12 mouse cellular contexts compared by ENCODE assay signal in genomic region chr14:77933243-77933642, GRCm38 (mm10). TPM values are rescaled to one million over a fixed set of nuclear protein-coding genes. Genes with fewer than 3 reads are reported as not detected.
DNase-seq lines count a peak whose midpoint lies in the region; ATAC-seq lines count a peak whose summit lies in the region.
"Had no signal": no experiment of that assay in that cellular context is flagged by ENCODE, and none has a peak within 500 bp of the region (broad histone marks: within the 10 kb centered on the region; RNA-seq: fewer than 3 reads in every experiment).

No protein-coding gene starts in this region.

- H3K4me1 ChIP-seq in embryonic facial prominence, embryonic 14.5 days (ENCODE audit: control insufficient read depth, insufficient read depth, low read length): 0 out of 2 replicates have a peak, but pooled peaks cover 6% of the 10 kb centered on the region
- peaks cover 9% of the 10 kb centered on the region for H3K4me1 ChIP-seq in embryonic facial prominence, embryonic 10.5 days

- peak; percentile 33; the same call in 1 of the 2 replicates for ATAC-seq in embryonic facial prominence, embryonic 14.5 days (ENCODE audit: low read depth)
- ATAC-seq in megakaryocyte-erythroid progenitor cell, adult 5-6 weeks (replicated peaks; ENCODE audit: low FRiP score, low TSS enrichment, poor library complexity, severe bottlenecking): no peak

- no peak overlapping the region for H3K9ac ChIP-seq in embryonic facial prominence, embryonic 14.5 days (ENCODE audit: low read depth, low read length)
- H3K9ac ChIP-seq: embryonic facial prominence, embryonic 15.5 days; liver, embryonic 13.5 days had no signal

- 66% methylated on average over 5 of the region's 5 CpGs for WGBS in embryonic facial prominence, embryonic 14.5 days
- 91% methylated on average over 5 of the region's 5 CpGs for WGBS in embryonic facial prominence, embryonic 10.5 days

- DNase-seq in embryonic facial prominence, embryonic 14.5 days (ENCODE audit: low spot score): peak; percentile 80
- no peak for DNase-seq in embryonic facial prominence, embryonic 10.5 days (ENCODE audit: low spot score)
- peak; percentile 27 for DNase-seq in 416B (ENCODE audit: low read depth)
- DNase-seq in kidney, adult 8-10 months: peak; percentile 58 to 67
- peak; percentile 44 for DNase-seq in lung, postnatal 10 days
- DNase-seq in spleen, postnatal 14 days (ENCODE audit: low spot score in 2 of 2): no peak
- DNase-seq in neural tube, embryonic 10.5 days (ENCODE audit: extremely low spot score, low spot score): no peak
- DNase-seq: cerebellum, adult 8-10 months; liver, embryonic 13.5 days; midbrain, embryonic 14.5 days had no signal

- no peaks in the 10 kb centered on the region for H3K27me3 ChIP-seq in embryonic facial prominence, embryonic 14.5 days (replicated peaks; ENCODE audit: control insufficient read depth, insufficient read depth, low read length)
- no peaks in the 10 kb centered on the region for H3K27me3 ChIP-seq in embryonic facial prominence, embryonic 10.5 days (replicated peaks; ENCODE audit: low read depth, poor library complexity, severe bottlenecking)
- H3K27me3 ChIP-seq: embryonic facial prominence, embryonic 15.5 days; liver, embryonic 13.5 days had no signal

- no peaks in the 10 kb centered on the region for H3K9me3 ChIP-seq in embryonic facial prominence, embryonic 14.5 days (ENCODE audit: control insufficient read depth, low read length)
- no peaks in the 10 kb centered on the region for H3K9me3 ChIP-seq in embryonic facial prominence, embryonic 10.5 days
- H3K9me3 ChIP-seq: embryonic facial prominence, embryonic 15.5 days; liver, embryonic 13.5 days had no signal

- H3K36me3 ChIP-seq in embryonic facial prominence, embryonic 14.5 days (ENCODE audit: control insufficient read depth, insufficient read depth, low read length): no peaks in the 10 kb centered on the region
- no peaks in the 10 kb centered on the region for H3K36me3 ChIP-seq in embryonic facial prominence, embryonic 10.5 days (replicated peaks)
- H3K36me3 ChIP-seq: embryonic facial prominence, embryonic 15.5 days; liver, embryonic 13.5 days had no signal

- no peak overlapping the region for H3K4me3 ChIP-seq in embryonic facial prominence, embryonic 14.5 days (ENCODE audit: low read depth, low read length)
- no peak overlapping the region for H3K4me3 ChIP-seq in embryonic facial prominence, embryonic 10.5 days
- H3K4me3 ChIP-seq: embryonic facial prominence, embryonic 15.5 days; liver, embryonic 13.5 days had no signal

- no peak overlapping the region for H3K4me2 ChIP-seq in embryonic facial prominence, embryonic 14.5 days (ENCODE audit: low read depth, low read length)
- H3K4me2 ChIP-seq: embryonic facial prominence, embryonic 15.5 days; liver, embryonic 13.5 days had no signal

- H3K27ac ChIP-seq in embryonic facial prominence, embryonic 14.5 days (replicated peaks; ENCODE audit: low read depth, low read length): no peak overlapping the region
- no peak overlapping the region for H3K27ac ChIP-seq in embryonic facial prominence, embryonic 10.5 days (replicated peaks)
- H3K27ac ChIP-seq: embryonic facial prominence, embryonic 15.5 days; liver, embryonic 13.5 days had no signal

RNA-seq across cellular contexts. Expression of gene Epsti1, which starts 29.2 kb away (rescaled TPM):
- 1.1 TPM in 2 replicates for polyA plus RNA-seq in embryonic facial prominence, embryonic 14.5 days (2014; fragmentation: Nextera tagmentation; extraction: Ambion mirVana)
- polyA plus RNA-seq in embryonic facial prominence, embryonic 10.5 days (2016; fragmentation: Nextera tagmentation; extraction: Ambion mirVana): 0.30 TPM in 1 of 2 replicates, not detected in the other
- 0.52 and 1.7 TPM in 2 replicates for total RNA-seq in megakaryocyte-erythroid progenitor cell, adult 5-6 weeks (2014; fragmentation: Nextera tagmentation)
- 21.2 and 24.5 TPM in 2 replicates for total RNA-seq in megakaryocyte-erythroid progenitor cell, adult 5-6 weeks (2017)

RNA-seq across cellular contexts. Expression of gene Dnajc15, which starts 58.3 kb away (rescaled TPM):
- 107 and 109 TPM in 2 replicates for polyA plus RNA-seq in embryonic facial prominence, embryonic 14.5 days (2014; fragmentation: Nextera tagmentation; extraction: Ambion mirVana)
- 110 and 114 TPM in 2 replicates for polyA plus RNA-seq in embryonic facial prominence, embryonic 10.5 days (2016; fragmentation: Nextera tagmentation; extraction: Ambion mirVana)
- 37.4 and 46.6 TPM in 2 replicates for total RNA-seq in megakaryocyte-erythroid progenitor cell, adult 5-6 weeks (2014; fragmentation: Nextera tagmentation)
- 30.7 and 45.1 TPM in 2 replicates for total RNA-seq in megakaryocyte-erythroid progenitor cell, adult 5-6 weeks (2017)

Comparison
In these comparisons a context has a peak if more than half of its experiments do, and no peak if none do; other contexts are left out.
1. DNase-seq: peak in embryonic facial prominence, embryonic 14.5 days (single experiment), 416B (single experiment), kidney, adult 8-10 months (2 of 2) and lung, postnatal 10 days (single experiment); none in embryonic facial prominence, embryonic 10.5 days (single experiment), spleen, postnatal 14 days (0 of 2) and neural tube, embryonic 10.5 days (single experiment).